Mouse (Mus musculus) liver, adult 2 months (tissue): Measurements from ENCODE around the gene Gcm1. TPM values are rescaled to one million over a fixed set of nuclear protein-coding genes. Genes with fewer than 3 reads are reported as not detected.
A peak's percentile ranks its signal among the peaks of the same experiment; 100 is the strongest.

ENCODE experiments used
- DNase-seq: peaks from one replicate; pipeline ENCODE4 v3.0.0-alpha.2; 2011; ENCODE audit warnings: low read depth, low spot score; ENCODE audit errors: extremely low read depth
- H3K27ac ChIP-seq: fragments of 200-500 bp; replicated peaks from 2 replicates; pipeline ENCODE4 v1.5.1; 2012; ENCODE audit warnings: low read depth, mild to moderate bottlenecking, control low read depth, inconsistent platforms, low read length; ENCODE audit not compliant: insufficient read depth
- H3K27me3 ChIP-seq: fragments of 200-500 bp; 2 replicates; pipeline ENCODE4 v1.6.1; 2012; ENCODE audit warnings: mild to moderate bottlenecking, moderate library complexity, low read length, inconsistent platforms; ENCODE audit not compliant: control insufficient read depth, insufficient read depth
- H3K36me3 ChIP-seq: fragments of 200-500 bp; 2 replicates; pipeline ENCODE4 v1.6.1; 2012; ENCODE audit warnings: low read length, inconsistent platforms; ENCODE audit not compliant: control insufficient read depth, insufficient read depth
- H3K4me1 ChIP-seq: fragments of 200-500 bp; 2 replicates; pipeline ENCODE4 v1.6.1; 2011; ENCODE audit warnings: low read length; ENCODE audit not compliant: control insufficient read depth, insufficient read depth
- H3K4me3 ChIP-seq: fragments of 200-500 bp; 2 replicates; pipeline ENCODE4 v1.5.1; 2011; ENCODE audit warnings: low read depth, mild to moderate bottlenecking, control low read depth, low read length, moderate library complexity; ENCODE audit not compliant: insufficient read depth
- H3K79me2 ChIP-seq: fragments of 200-500 bp; 2 replicates; pipeline ENCODE4 v1.6.1; 2012; ENCODE audit warnings: inconsistent platforms, mild to moderate bottlenecking, low read length, moderate library complexity; ENCODE audit not compliant: control insufficient read depth, insufficient read depth
- H3K9ac ChIP-seq: fragments of 200-500 bp; 2 replicates; pipeline ENCODE4 v1.6.1; 2012; ENCODE audit warnings: low read depth, mild to moderate bottlenecking, control low read depth, inconsistent platforms, low read length
- CTCF ChIP-seq: fragments of 200-500 bp; IDR thresholded peaks from 2 replicates; pipeline ENCODE4 v1.5.1; 2011; ENCODE audit warnings: low read depth, low read length, control low read depth
- POLR2A ChIP-seq: fragments of 200-500 bp; IDR thresholded peaks from 2 replicates; pipeline ENCODE4 v1.6.1; 2011; ENCODE audit warnings: low read length, control low read depth; ENCODE audit not compliant: insufficient read depth; ENCODE audit errors: extremely low read depth
- WGBS: fragments of 180-500 bp; shearing (Covaris S2); methylation state at CpG from one replicate; pipeline ENCODE4 v1.1.7; 2018; 5-methylcytosine and 5-hydroxymethylcytosine counted together
- polyA plus RNA-seq: library from polyadenylated mRNA; depleted of rRNA; stranded (reverse); fragments of >200 nt; gene quantifications from 2 replicates; pipeline ENCODE4 v1.2.3, GENCODE M21; 2012
- total RNA-seq: library from RNA; depleted of rRNA; stranded (reverse); fragments of >200 nt; gene quantifications from 2 replicates; pipeline ENCODE4 v1.2.3, GENCODE M21; 2014

Gcm1 gene
- total and polyA plus RNA-seq, 2 experiments, result not detected

- H3K4me3 ChIP-seq, result no peak overlapping the region
- no peaks in the 10 kb centered on the region for H3K27me3 ChIP-seq
- DNase-seq, result no peak
- no peaks in the 10 kb centered on the region for H3K79me2 ChIP-seq
- H3K27ac ChIP-seq, result no peak overlapping the region
- no peak overlapping the region for H3K9ac ChIP-seq
- peaks cover 7% of the 10 kb centered on the region for H3K4me1 ChIP-seq
- 67% methylated on average over 9 of the region's 9 CpGs for WGBS
- TF ChIP-seq POLR2A (no peak), CTCF (no peak)
- no peaks in the 10 kb centered on the region for H3K36me3 ChIP-seq
These were observed 30.5 kb upstream of the Gcm1 start for GRCm38 (mm10) chr9:78021256-78021655.

- TF ChIP-seq POLR2A (no peak), CTCF (no peak)
- H3K27ac ChIP-seq, result 0 out of 2 replicates have a peak overlapping the region, but pooled peaks have one; percentile 17
- H3K9ac ChIP-seq, result no peak overlapping the region; the same call in 1 of the 2 replicates
- DNase-seq, result peak; percentile 58
- H3K27me3 ChIP-seq, result no peaks in the 10 kb centered on the region
- H3K4me3 ChIP-seq, result no peak overlapping the region
- no peaks in the 10 kb centered on the region for H3K36me3 ChIP-seq
- WGBS, result 13% methylated on average over 8 of the region's 8 CpGs
- H3K4me1 ChIP-seq, result peaks cover 10% of the 10 kb centered on the region
- no peaks in the 10 kb centered on the region for H3K79me2 ChIP-seq
These were observed 29.4 kb upstream of the Gcm1 start for GRCm38 (mm10) chr9:78022187-78022945.

DNA sequence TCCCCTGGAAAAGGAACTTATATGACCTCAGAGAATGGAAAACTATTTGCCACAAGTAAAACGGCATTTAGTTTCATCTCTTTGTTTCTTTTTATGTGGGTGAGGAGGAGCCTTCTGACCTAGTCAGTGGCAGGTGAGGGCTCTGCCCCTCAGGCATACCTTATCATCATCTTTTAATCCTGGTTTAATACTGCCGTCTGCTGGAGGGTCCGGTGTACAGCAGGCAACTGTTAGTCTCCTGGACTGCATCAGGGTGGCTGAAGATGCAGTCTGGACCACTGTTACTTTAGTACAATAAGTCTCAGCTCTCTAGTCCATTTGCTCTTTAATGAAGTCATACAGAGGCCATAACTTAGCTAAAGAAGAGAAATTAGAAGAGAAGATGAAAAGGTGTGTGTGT, 26.9 kb upstream of the Gcm1 start:
- Histone ChIP-seq H3K79me2 (no peaks in the 10 kb centered on the region), H3K4me3 (no peak overlapping the region), H3K36me3 (no peaks in the 10 kb centered on the region), H3K27ac (no peak overlapping the region), H3K9ac (no peak overlapping the region), H3K4me1 (peaks cover 10% of the 10 kb centered on the region), H3K27me3 (no peaks in the 10 kb centered on the region)
- DNase-seq, result no peak
- TF ChIP-seq POLR2A, result no peak
- peak; percentile 85 for TF ChIP-seq CTCF
- WGBS, result 5% methylated on average over 3 of the region's 3 CpGs

DNA sequence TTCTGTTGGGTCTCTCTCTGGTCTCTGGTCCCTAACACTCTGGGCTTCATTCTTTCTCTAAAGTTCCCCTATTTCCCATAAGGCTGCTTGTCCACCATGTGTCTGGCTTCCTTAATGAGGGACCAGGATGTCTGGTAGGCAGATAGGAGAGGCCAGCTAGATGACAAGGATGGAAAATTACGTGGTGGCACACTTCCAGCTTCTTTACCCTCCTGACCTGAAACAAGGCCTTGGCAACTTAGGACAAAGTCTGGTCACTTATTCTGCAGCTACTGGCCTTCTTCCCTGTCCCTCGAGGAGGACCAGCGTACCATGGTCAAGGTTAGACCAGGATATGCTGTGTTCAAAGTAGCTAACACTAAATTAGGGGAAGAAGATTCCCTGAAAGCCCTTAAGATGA, 24.6 kb upstream of the Gcm1 start:
- Histone ChIP-seq H3K27me3 (no peaks in the 10 kb centered on the region), H3K79me2 (no peaks in the 10 kb centered on the region), H3K27ac (no peak overlapping the region), H3K36me3 (no peaks in the 10 kb centered on the region), H3K4me3 (no peak overlapping the region), H3K4me1 (peaks cover 18% of the 10 kb centered on the region), H3K9ac (no peak overlapping the region)
- 38% methylated on average over 3 of the region's 3 CpGs for WGBS
- TF ChIP-seq CTCF (no peak), POLR2A (no peak)
- DNase-seq, result peak; percentile 39

DNA sequence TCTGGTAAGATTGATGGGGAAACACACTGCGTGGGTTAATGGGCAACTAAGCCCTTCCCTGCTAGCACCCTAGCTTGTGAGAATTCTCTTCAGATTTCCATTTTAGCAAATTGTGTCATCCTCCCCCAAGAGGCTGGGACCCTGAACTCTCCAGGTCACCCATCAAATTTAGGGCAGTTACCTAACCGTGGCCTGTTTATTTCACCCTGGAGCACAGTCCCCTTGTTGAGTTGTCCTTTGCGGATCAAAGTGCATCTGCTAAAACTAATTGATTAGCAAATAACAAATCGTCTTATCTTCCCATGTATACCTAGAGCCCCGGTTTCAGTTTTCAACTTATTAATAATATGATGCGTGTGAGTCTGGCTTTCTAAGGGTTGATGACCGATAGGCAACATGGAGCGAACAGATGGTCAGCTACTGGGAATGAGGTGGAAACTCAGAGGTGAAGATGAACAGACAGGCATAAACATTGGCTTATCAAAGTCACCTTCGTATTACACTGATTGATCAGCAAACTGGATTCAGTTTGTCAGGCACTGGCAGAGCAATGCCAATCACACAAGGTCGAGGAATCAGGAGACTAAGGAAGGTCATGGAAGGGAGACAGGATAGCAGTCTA, 20.8 kb upstream of the Gcm1 start:
- 21% methylated on average over 10 of the region's 10 CpGs for WGBS

DNA sequence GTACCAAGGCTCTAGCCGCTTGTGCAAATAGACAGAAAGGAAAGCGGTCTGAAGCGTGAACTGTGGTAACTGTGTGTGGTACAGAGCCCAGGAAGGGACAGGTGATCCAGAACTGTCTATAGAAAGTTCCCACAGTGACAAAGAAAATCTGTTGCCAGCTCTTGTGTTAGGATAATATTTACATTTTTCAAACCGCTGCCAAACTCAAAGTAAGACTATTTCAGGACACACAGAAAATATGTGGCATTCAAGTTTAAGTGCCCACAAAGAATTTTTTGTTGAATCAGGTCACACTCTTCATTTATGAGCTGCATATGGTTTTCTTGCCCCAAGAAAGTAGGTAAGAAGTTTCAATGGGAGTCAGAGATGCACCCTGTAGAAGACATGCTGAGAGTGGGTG, 18.8 kb upstream of the Gcm1 start:
- H3K4me1 ChIP-seq, result peaks cover 11% of the 10 kb centered on the region
- H3K79me2 ChIP-seq, result no peaks in the 10 kb centered on the region
- WGBS, result 56% methylated on average over 4 of the region's 4 CpGs
- H3K27me3 ChIP-seq, result no peaks in the 10 kb centered on the region
- no peak for DNase-seq
- H3K27ac ChIP-seq, result no peak overlapping the region
- no peak overlapping the region for H3K9ac ChIP-seq
- TF ChIP-seq POLR2A, result no peak
- TF ChIP-seq CTCF, result no peak
- H3K4me3 ChIP-seq, result no peak overlapping the region
- H3K36me3 ChIP-seq, result no peaks in the 10 kb centered on the region

More for the DNA sequence above, 20.8 kb upstream of the Gcm1 start:
- Histone ChIP-seq H3K9ac (no peak overlapping the region), H3K79me2 (no peaks in the 10 kb centered on the region), H3K27me3 (no peaks in the 10 kb centered on the region), H3K4me1 (peaks cover 14% of the 10 kb centered on the region), H3K4me3 (peak overlapping the region; percentile 26; the same call in 1 of the 2 replicates), H3K36me3 (no peaks in the 10 kb centered on the region), H3K27ac (peak overlapping the region; percentile 83)
- TF ChIP-seq CTCF, result no peak
- TF ChIP-seq POLR2A, result no peak
- DNase-seq, result peak; percentile 99
